Mouse (Mus musculus) embryonic facial prominence, embryonic 14.5 days (tissue): Measurements from ENCODE around the gene Zfp282. TPM values are rescaled to one million over a fixed set of nuclear protein-coding genes. Genes with fewer than 3 reads are reported as not detected.
A peak's percentile ranks its signal among the peaks of the same experiment; 100 is the strongest.

Experiments used
- ATAC-seq: fragments of 200-750 bp; cut with Nextera tagmentation; 2 replicates; pipeline ENCODE4 v1.8.0; 2017; ENCODE audit warnings: low read depth, moderate number of reproducible peaks, moderate TSS enrichment
- DNase-seq: peaks from one replicate; pipeline ENCODE4 v3.0.0-alpha.2; 2015; ENCODE audit warnings: low spot score
- H3K27ac ChIP-seq: fragments of 300-500 bp; sonication (generic); replicated peaks from 2 replicates; pipeline ENCODE4 v1.5.1; 2014; ENCODE audit warnings: low read depth, mild to moderate bottlenecking, low read length, moderate library complexity
- H3K27me3 ChIP-seq: fragments of 300-500 bp; sonication (generic); replicated peaks from 2 replicates; pipeline ENCODE4 v1.6.1; 2014; ENCODE audit warnings: low read length; ENCODE audit not compliant: control insufficient read depth, insufficient read depth
- H3K36me3 ChIP-seq: fragments of 300-500 bp; sonication (generic); 2 replicates; pipeline ENCODE4 v1.6.1; 2014; ENCODE audit warnings: low read length, mixed read lengths; ENCODE audit not compliant: control insufficient read depth, insufficient read depth
- H3K4me1 ChIP-seq: fragments of 300-500 bp; sonication (generic); 2 replicates; pipeline ENCODE4 v1.6.1; 2014; ENCODE audit warnings: antibody characterized with exemption, low read length; ENCODE audit not compliant: control insufficient read depth, insufficient read depth
- H3K4me2 ChIP-seq: fragments of 300-500 bp; sonication (generic); 2 replicates; pipeline ENCODE4 v1.6.1; 2014; ENCODE audit warnings: low read depth, mild to moderate bottlenecking, low read length, moderate library complexity, mixed read lengths
- H3K4me3 ChIP-seq: fragments of 300-500 bp; sonication (generic); 2 replicates; pipeline ENCODE4 v1.5.1; 2014; ENCODE audit warnings: low read depth, mild to moderate bottlenecking, low read length
- H3K9ac ChIP-seq: fragments of 300-500 bp; sonication (generic); 2 replicates; pipeline ENCODE4 v1.6.1; 2014; ENCODE audit warnings: low read depth, mild to moderate bottlenecking, low read length, moderate library complexity, mixed read lengths
- H3K9me3 ChIP-seq: fragments of 300-500 bp; sonication (generic); 2 replicates; pipeline ENCODE4 v1.6.1; 2016; ENCODE audit warnings: low read length; ENCODE audit not compliant: control insufficient read depth
- WGBS: fragments of 180-500 bp; shearing (Covaris S2); extraction: QIAGEN DNeasy Blood & Tissue Kit; methylation state at CpG from one replicate; pipeline ENCODE4 v1.1.7; 2014; 5-methylcytosine and 5-hydroxymethylcytosine counted together
- polyA plus RNA-seq: library from polyadenylated mRNA; unstranded; fragments of >200 nt; fragmentation: Nextera tagmentation; extraction: Ambion mirVana; gene quantifications from 2 replicates; pipeline ENCODE4 v1.2.1, GENCODE M21; 2014

The Zfp282 gene
- 13.6 and 15.7 TPM in 2 replicates for polyA plus RNA-seq

GRCm38 (mm10) chr6:47877058-47877457 lies at the start of gene Zfp282:
TSS of gene Zfp282 (plus strand) at chr6:47877204.
- Histone ChIP-seq H3K9me3 (no peaks in the 10 kb centered on the region), H3K4me1 (peaks cover 9% of the 10 kb centered on the region), H3K9ac (peak within 1 kb of the TSS; percentile 95), H3K27me3 (no peaks in the 10 kb centered on the region), H3K36me3 (peaks cover 27% of the 10 kb centered on the region), H3K4me2 (peak within 1 kb of the TSS; percentile 89), H3K27ac (peak within 1 kb of the TSS; percentile 97), H3K4me3 (peak within 1 kb of the TSS; percentile 92)
- DNase-seq: no peak
- 10% methylated on average over 7 of the region's 9 CpGs for WGBS
- ATAC-seq: no peak

- no peaks in the 10 kb centered on the region for H3K9me3 ChIP-seq
- H3K9ac ChIP-seq: no peak overlapping the region
- no peak overlapping the region for H3K4me2 ChIP-seq
- H3K36me3 ChIP-seq: peaks cover 21% of the 10 kb centered on the region; the same call in 1 of the 2 replicates
- no peak overlapping the region for H3K4me3 ChIP-seq
- no peak for DNase-seq
- no peaks in the 10 kb centered on the region for H3K27me3 ChIP-seq
- ATAC-seq: no peak
- 0 out of 2 replicates have a peak, but pooled peaks cover 3% of the 10 kb centered on the region for H3K4me1 ChIP-seq
- no peak overlapping the region for H3K27ac ChIP-seq
- WGBS: 88% methylated on average over 4 of the region's 4 CpGs
Observed at GRCm38 (mm10) chr6:47827462-47827861, 49.5 kb upstream of the Zfp282 start.

- H3K9ac ChIP-seq: no peak overlapping the region
- 0 out of 2 replicates have a peak, but pooled peaks cover 9% of the 10 kb centered on the region for H3K36me3 ChIP-seq
- DNase-seq (peak; percentile 63), ATAC-seq (no peak)
- 22% methylated on average over 1 of the region's 1 CpGs for WGBS
- no peak overlapping the region for H3K27ac ChIP-seq
- H3K27me3 ChIP-seq: no peaks in the 10 kb centered on the region
- no peaks in the 10 kb centered on the region for H3K9me3 ChIP-seq
- no peak overlapping the region for H3K4me3 ChIP-seq
- H3K4me1 ChIP-seq: 0 out of 2 replicates have a peak, but pooled peaks cover 3% of the 10 kb centered on the region
- peak overlapping the region; percentile 66; the same call in 1 of the 2 replicates for H3K4me2 ChIP-seq
Observed at GRCm38 (mm10) chr6:47828950-47829349, 48.1 kb upstream of the Zfp282 start.

- Histone ChIP-seq H3K4me3 (peak within 1 kb of the TSS; percentile 88), H3K4me2 (peak within 1 kb of the TSS; percentile 66), H3K9ac (peak within 1 kb of the TSS; percentile 90), H3K27me3 (no peaks in the 10 kb centered on the region), H3K9me3 (no peaks in the 10 kb centered on the region), H3K4me1 (0 out of 2 replicates have a peak, but pooled peaks cover 3% of the 10 kb centered on the region), H3K36me3 (no peaks in the 10 kb centered on the region), H3K27ac (peak within 1 kb of the TSS; percentile 75; the same call in 1 of the 2 replicates)
- WGBS: 1% methylated on average over 59 of the region's 64 CpGs
- ATAC-seq (peak; percentile 93), DNase-seq (peak; percentile 92)
Observed at GRCm38 (mm10) chr6:47830104-47831078, 46.6 kb upstream of the Zfp282 start, which contains the start of gene Zfp786. TSS of gene Zfp786 (minus strand) at chr6:47830867.

- no peak for DNase-seq
- Histone ChIP-seq H3K4me3 (no peak overlapping the region), H3K9ac (no peak overlapping the region)
Observed at GRCm38 (mm10) chr6:47832220-47832619, 44.8 kb upstream of the Zfp282 start.

GRCm38 (mm10) chr6:47835482-47835983 lies 41.5 kb upstream of the Zfp282 start, which contains the start of gene Zfp398:
TSS of gene Zfp398 (plus strand) at chr6:47835661.
- ATAC-seq (peak; percentile 97), DNase-seq (peak; percentile 97)
- H3K9me3 ChIP-seq: no peaks in the 10 kb centered on the region
- H3K4me3 ChIP-seq: peak within 1 kb of the TSS; percentile 88
- WGBS: under 1% methylated on average over 36 of the region's 52 CpGs
- H3K9ac ChIP-seq: peak within 1 kb of the TSS; percentile 90
- peak within 1 kb of the TSS; percentile 66 for H3K4me2 ChIP-seq
- H3K27me3 ChIP-seq: no peaks in the 10 kb centered on the region
- peak within 1 kb of the TSS; percentile 91 for H3K27ac ChIP-seq
- 0 out of 2 replicates have a peak, but pooled peaks cover 3% of the 10 kb centered on the region for H3K4me1 ChIP-seq
- H3K36me3 ChIP-seq: 0 out of 2 replicates have a peak, but pooled peaks cover 5% of the 10 kb centered on the region

More at GRCm38 (mm10) chr6:47832220-47832619, 44.8 kb upstream of the Zfp282 start:
- Histone ChIP-seq H3K27me3 (no peaks in the 10 kb centered on the region), H3K27ac (no peak overlapping the region), H3K36me3 (no peaks in the 10 kb centered on the region), H3K9me3 (no peaks in the 10 kb centered on the region), H3K4me1 (0 out of 2 replicates have a peak, but pooled peaks cover 3% of the 10 kb centered on the region), H3K4me2 (no peak overlapping the region)
- ATAC-seq: no peak
- 83% methylated on average over 1 of the region's 1 CpGs for WGBS

- Histone ChIP-seq H3K36me3 (0 out of 2 replicates have a peak, but pooled peaks cover 10% of the 10 kb centered on the region), H3K9ac (peak overlapping the region; percentile 90), H3K4me3 (peak overlapping the region; percentile 88), H3K27me3 (no peaks in the 10 kb centered on the region), H3K27ac (peak overlapping the region; percentile 91), H3K4me2 (peak overlapping the region; percentile 66), H3K4me1 (no peaks in the 10 kb centered on the region), H3K9me3 (no peaks in the 10 kb centered on the region)
- ATAC-seq (peak; percentile 77), DNase-seq (peak; percentile 70)
- WGBS: under 1% methylated on average over 34 of the region's 49 CpGs
Observed at GRCm38 (mm10) chr6:47835984-47836521, 41.0 kb upstream of the Zfp282 start.

- no peaks in the 10 kb centered on the region for H3K27me3 ChIP-seq
Observed at GRCm38 (mm10) chr6:47837630-47838029, 39.4 kb upstream of the Zfp282 start.

More at GRCm38 (mm10) chr6:47837630-47838029, 39.4 kb upstream of the Zfp282 start:
- 0 out of 2 replicates have a peak, but pooled peaks cover 10% of the 10 kb centered on the region for H3K36me3 ChIP-seq
- no peak overlapping the region for H3K9ac ChIP-seq
- H3K4me1 ChIP-seq: no peaks in the 10 kb centered on the region
- H3K4me2 ChIP-seq: no peak overlapping the region
- DNase-seq (no peak), ATAC-seq (no peak)
- H3K4me3 ChIP-seq: no peak overlapping the region
- H3K9me3 ChIP-seq: no peaks in the 10 kb centered on the region
- WGBS: 80% methylated on average over 2 of the region's 2 CpGs
- no peak overlapping the region for H3K27ac ChIP-seq
